Mouse (Mus musculus) liver, postnatal 0 days (tissue): ENCODE data around the gene Tm4sf1.

Experiments used
- CTCF ChIP-seq: sonication (generic); IDR thresholded peaks from 2 replicates; pipeline ENCODE4 v1.5.1; 2016; ENCODE audit warnings: antibody characterized with exemption, low read depth
- EP300 ChIP-seq: IDR thresholded peaks from 2 replicates; pipeline ENCODE4 v1.6.1; 2016; ENCODE audit warnings: antibody characterized with exemption, low read depth, mild to moderate bottlenecking

- TF ChIP-seq EP300, result no peak
- no peak for TF ChIP-seq CTCF
These were observed 32.8 kb downstream of the Tm4sf1 start for GRCm38 (mm10) chr3:57268994-57269393.
